Comparison of ENCODE assay signal across 24 mouse cellular contexts in genomic region chr19:4196048-4196447, GRCm38 (mm10). TPM values are rescaled to one million over a fixed set of nuclear protein-coding genes. Genes with fewer than 3 reads are reported as not detected.
DNase-seq lines count a peak whose midpoint lies in the region; ATAC-seq lines count a peak whose summit lies in the region.
"Had no signal": no experiment of that assay in that cellular context is flagged by ENCODE, and none has a peak within 500 bp of the region (broad histone marks: within the 10 kb centered on the region; RNA-seq: fewer than 3 reads in every experiment).

No protein-coding gene starts in this region.

- peaks cover 87% of the 10 kb centered on the region for H3K4me1 ChIP-seq in liver, embryonic 13.5 days (replicated peaks)
- H3K4me1 ChIP-seq in embryonic facial prominence, embryonic 12.5 days: peaks cover 36% of the 10 kb centered on the region
- peaks cover 46% of the 10 kb centered on the region for H3K4me1 ChIP-seq in limb, embryonic 12.5 days (replicated peaks)

- H3K9ac ChIP-seq in liver, embryonic 13.5 days: no peak overlapping the region
- no peak overlapping the region for H3K9ac ChIP-seq in embryonic facial prominence, embryonic 12.5 days
- H3K9ac ChIP-seq in limb, embryonic 12.5 days (replicated peaks): no peak overlapping the region
- H3K9ac ChIP-seq: hindbrain, embryonic 15.5 days; stomach, embryonic 15.5 days had no signal

- ATAC-seq in liver, embryonic 13.5 days (ENCODE audit: low read depth): no peak
- ATAC-seq in embryonic facial prominence, embryonic 12.5 days (ENCODE audit: insufficient number of reproducible peaks, insufficient read depth, low FRiP score, low TSS enrichment): no peak
- ATAC-seq in limb, embryonic 12.5 days (ENCODE audit: insufficient number of reproducible peaks, insufficient read depth, low FRiP score, low TSS enrichment, low read depth): no peak

- WGBS in liver, embryonic 13.5 days (ENCODE audit: insufficient replicate concordance): 73% methylated on average over 2 of the region's 2 CpGs
- 60% methylated on average over 2 of the region's 2 CpGs for WGBS in embryonic facial prominence, embryonic 12.5 days
- WGBS in limb, embryonic 12.5 days: 64% methylated on average over 2 of the region's 2 CpGs

- H3K27ac ChIP-seq in liver, embryonic 13.5 days: 0 out of 2 replicates have a peak overlapping the region, but pooled peaks have one; percentile 25
- peak overlapping the region; percentile 12; the same call in 1 of the 2 replicates for H3K27ac ChIP-seq in embryonic facial prominence, embryonic 12.5 days
- H3K27ac ChIP-seq in limb, embryonic 12.5 days: no peak overlapping the region
- H3K27ac ChIP-seq: heart, adult 2 months; hindbrain, embryonic 15.5 days had no signal

- peaks cover 74% of the 10 kb centered on the region for H3K36me3 ChIP-seq in liver, embryonic 13.5 days
- peaks cover 61% of the 10 kb centered on the region for H3K36me3 ChIP-seq in embryonic facial prominence, embryonic 12.5 days
- H3K36me3 ChIP-seq in limb, embryonic 12.5 days: peaks cover 73% of the 10 kb centered on the region

- no peaks in the 10 kb centered on the region for H3K9me3 ChIP-seq in liver, embryonic 13.5 days (replicated peaks)
- H3K9me3 ChIP-seq in embryonic facial prominence, embryonic 12.5 days: no peaks in the 10 kb centered on the region
- H3K9me3 ChIP-seq in limb, embryonic 12.5 days: no peaks in the 10 kb centered on the region
- H3K9me3 ChIP-seq: hindbrain, embryonic 15.5 days; stomach, embryonic 15.5 days had no signal

- H3K4me2 ChIP-seq in liver, embryonic 13.5 days: no peak overlapping the region
- H3K4me2 ChIP-seq in embryonic facial prominence, embryonic 12.5 days (replicated peaks): no peak overlapping the region
- H3K4me2 ChIP-seq in limb, embryonic 12.5 days: peak overlapping the region; percentile 6; the same call in 1 of the 2 replicates
- H3K4me2 ChIP-seq: hindbrain, embryonic 15.5 days; stomach, embryonic 15.5 days had no signal

- H3K4me3 ChIP-seq in liver, embryonic 13.5 days (replicated peaks): no peak overlapping the region
- no peak overlapping the region for H3K4me3 ChIP-seq in embryonic facial prominence, embryonic 12.5 days
- no peak overlapping the region for H3K4me3 ChIP-seq in limb, embryonic 12.5 days (replicated peaks)
- H3K4me3 ChIP-seq: heart, adult 2 months; hindbrain, embryonic 15.5 days; stomach, embryonic 15.5 days had no signal

- intact Hi-C loops in left cerebral cortex, postnatal 14 days (cut with DNase I): no loop called here

- peak; percentile 91 for DNase-seq in heart, adult 11 months
- DNase-seq in heart, adult 9 months (ENCODE audit: low spot score in 2 of 2): no peak
- DNase-seq in liver, embryonic 13.5 days: no peak
- no peak for DNase-seq in liver
- DNase-seq in left cerebral cortex, postnatal 14 days (ENCODE audit: low spot score in 2 of 2): no peak
- DNase-seq: cerebellum, postnatal 36 days; kidney, adult 9 months; layer of hippocampus, postnatal 36 days; lung, postnatal 10 days; midbrain, embryonic 14.5 days; thymus, adult 2 months had no signal

- no peaks in the 10 kb centered on the region for H3K27me3 ChIP-seq in liver, embryonic 13.5 days
- no peaks in the 10 kb centered on the region for H3K27me3 ChIP-seq in embryonic facial prominence, embryonic 12.5 days
- H3K27me3 ChIP-seq in limb, embryonic 12.5 days: no peaks in the 10 kb centered on the region
- H3K27me3 ChIP-seq: hindbrain, embryonic 15.5 days; stomach, embryonic 15.5 days had no signal

RNA-seq across cellular contexts. Expression of gene Ppp1ca, which starts 4.2 kb away (rescaled TPM):
- 517 and 527 TPM in 2 replicates for polyA plus RNA-seq in liver, embryonic 13.5 days (2015; fragmentation: Nextera tagmentation; extraction: Ambion mirVana)
- 782 and 783 TPM in 2 replicates for polyA plus RNA-seq in embryonic facial prominence, embryonic 12.5 days (2016; fragmentation: Nextera tagmentation; extraction: Ambion mirVana)
- polyA plus RNA-seq in limb, embryonic 12.5 days (2016; fragmentation: Nextera tagmentation; extraction: Ambion mirVana): 834 and 845 TPM in 2 replicates
- total RNA-seq in left cerebral cortex, postnatal 14 days (2021): 100 to 1,000 TPM; 323 to 336 TPM

RNA-seq across cellular contexts. Expression of gene Tbc1d10c, which starts 5.0 kb away (rescaled TPM):
- 3.7 TPM in 2 replicates for polyA plus RNA-seq in liver, embryonic 13.5 days (2015; fragmentation: Nextera tagmentation; extraction: Ambion mirVana)
- 1.2 and 1.9 TPM in 2 replicates for polyA plus RNA-seq in embryonic facial prominence, embryonic 12.5 days (2016; fragmentation: Nextera tagmentation; extraction: Ambion mirVana)
- polyA plus RNA-seq in limb, embryonic 12.5 days (2016; fragmentation: Nextera tagmentation; extraction: Ambion mirVana): 0.60 and 1.5 TPM in 2 replicates
- total RNA-seq in left cerebral cortex, postnatal 14 days (2021): 1 to 10 TPM; 1.6 to 1.8 TPM

RNA-seq across cellular contexts. Expression of gene Rad9a, which starts 5.4 kb away (rescaled TPM):
- polyA plus RNA-seq in liver, embryonic 13.5 days (2015; fragmentation: Nextera tagmentation; extraction: Ambion mirVana): 17.4 and 20.7 TPM in 2 replicates
- 42.7 and 45.2 TPM in 2 replicates for polyA plus RNA-seq in embryonic facial prominence, embryonic 12.5 days (2016; fragmentation: Nextera tagmentation; extraction: Ambion mirVana)
- 38.4 and 44.9 TPM in 2 replicates for polyA plus RNA-seq in limb, embryonic 12.5 days (2016; fragmentation: Nextera tagmentation; extraction: Ambion mirVana)
- 1 to 10 TPM; 6.4 to 9.0 TPM for total RNA-seq in left cerebral cortex, postnatal 14 days (2021)

RNA-seq across cellular contexts. Expression of gene Clcf1, which starts 18.0 kb away (rescaled TPM):
- polyA plus RNA-seq in liver, embryonic 13.5 days (2015; fragmentation: Nextera tagmentation; extraction: Ambion mirVana): 0.35 and 0.46 TPM in 2 replicates
- polyA plus RNA-seq in embryonic facial prominence, embryonic 12.5 days (2016; fragmentation: Nextera tagmentation; extraction: Ambion mirVana): 8.5 and 9.7 TPM in 2 replicates
- 8.6 and 9.1 TPM in 2 replicates for polyA plus RNA-seq in limb, embryonic 12.5 days (2016; fragmentation: Nextera tagmentation; extraction: Ambion mirVana)
- 1 to 10 TPM; 1.3 to 1.5 TPM for total RNA-seq in left cerebral cortex, postnatal 14 days (2021)

RNA-seq across cellular contexts. Expression of gene AC109138.7, which starts 18.1 kb away (rescaled TPM):
- not detected in 2 replicates for polyA plus RNA-seq in liver, embryonic 13.5 days (2015; fragmentation: Nextera tagmentation; extraction: Ambion mirVana)
- not detected in 2 replicates for polyA plus RNA-seq in embryonic facial prominence, embryonic 12.5 days (2016; fragmentation: Nextera tagmentation; extraction: Ambion mirVana)
- not detected in 2 replicates for polyA plus RNA-seq in limb, embryonic 12.5 days (2016; fragmentation: Nextera tagmentation; extraction: Ambion mirVana)
- not detected for total RNA-seq in left cerebral cortex, postnatal 14 days (2021)
- total RNA-seq: adrenal gland, adult 18-20 months; gastrocnemius, adult 8-10 months; heart, adult 2 months; heart, postnatal 10 days; layer of hippocampus, postnatal 36 days; left cerebral cortex, postnatal 36 days; megakaryocyte, adult 5-6 weeks had no signal
- polyA plus RNA-seq: embryonic facial prominence, embryonic 11.5 days; heart, adult 2 months; hindbrain, embryonic 15.5 days; large intestine, adult 2 months; liver, embryonic 16.5 days; midbrain, embryonic 14.5 days; stomach, embryonic 15.5 days; thymus, adult 2 months had no signal
